Mouse (Mus musculus) heart, adult 2 months (tissue): ENCODE data around the gene Igf1.

Experiments used
- CTCF ChIP-seq: fragments of 200-600 bp; IDR thresholded peaks from 2 replicates; pipeline ENCODE4 v1.8.1; 2022; ENCODE audit warnings: antibody characterized with exemption, mild to moderate bottlenecking, moderate library complexity
- POLR2A ChIP-seq: fragments of 200-500 bp; IDR thresholded peaks from 2 replicates; pipeline ENCODE4 v1.6.1; 2011; ENCODE audit warnings: mild to moderate bottlenecking, low read depth, low read length, control low read depth; ENCODE audit not compliant: insufficient read depth

DNA sequence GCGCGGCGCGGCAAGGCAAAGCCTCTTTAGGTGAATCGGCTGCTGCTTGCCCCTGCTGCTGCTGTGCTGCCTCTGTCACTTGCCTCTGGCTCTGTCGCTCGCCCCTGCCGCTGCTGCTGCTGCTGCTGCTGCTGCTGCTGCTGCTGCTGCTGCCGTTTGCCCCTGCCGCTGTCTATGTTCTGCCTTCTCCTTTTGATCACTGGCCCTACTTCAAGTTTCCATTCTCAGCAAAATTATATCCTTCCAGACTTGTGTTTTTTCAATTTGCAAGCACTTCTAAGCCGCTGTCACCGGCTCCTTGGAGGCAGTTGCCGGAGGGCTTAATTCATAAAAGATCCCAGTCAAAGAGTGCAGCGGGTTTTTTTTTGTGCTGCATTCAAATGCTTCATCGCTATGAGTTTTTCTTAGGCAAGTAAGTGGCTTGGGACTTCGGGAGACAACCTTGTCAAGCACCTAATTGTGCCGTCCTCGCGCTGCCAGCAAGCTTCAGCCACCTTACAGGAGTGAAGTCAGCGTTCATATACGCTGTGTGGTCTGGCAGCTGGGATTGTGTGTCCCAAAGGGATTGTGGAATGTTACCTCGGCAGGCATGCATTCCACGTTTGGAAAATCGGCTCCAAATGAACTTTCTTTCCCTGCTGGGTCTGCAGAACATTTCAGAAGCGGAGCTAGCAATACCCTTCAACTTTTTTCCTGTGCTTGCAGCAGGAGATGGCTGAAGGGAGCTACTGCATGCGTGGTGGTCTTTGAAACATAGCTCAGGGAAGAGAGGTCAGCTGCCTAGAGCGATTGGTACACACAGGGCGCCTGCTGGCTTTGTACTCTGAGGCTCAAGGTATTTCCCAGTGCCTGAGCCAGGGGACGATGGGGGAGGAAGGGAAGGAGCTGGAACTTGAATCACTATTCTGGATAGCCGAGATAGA is 2.4 kb downstream of the Igf1 start:
- TF ChIP-seq POLR2A, result no peak
- no peak for TF ChIP-seq CTCF
